Mouse (Mus musculus) limb, embryonic 13.5 days (tissue): ENCODE measurements around the gene Gm20821. TPM values are rescaled to one million over a fixed set of nuclear protein-coding genes. Genes with fewer than 3 reads are reported as not detected.
"Not testable (repeated sequence)": the region's sequence is repeated elsewhere in the genome, so short reads cannot be mapped to it uniquely, and the experiment has no call there.

Experiments used
- ATAC-seq: fragments of 200-750 bp; cut with Nextera tagmentation; 2 replicates; pipeline ENCODE4 v1.8.0; 2017; ENCODE audit warnings: low read depth, moderate number of reproducible peaks, moderate TSS enrichment; ENCODE audit not compliant: low FRiP score
- H3K27ac ChIP-seq: fragments of 300-500 bp; sonication (generic); 2 replicates; pipeline ENCODE4 v1.5.1; 2015; ENCODE audit warnings: inconsistent platforms, mild to moderate bottlenecking, moderate library complexity
- H3K27me3 ChIP-seq: fragments of 300-500 bp; sonication (generic); 2 replicates; pipeline ENCODE4 v1.6.1; 2015; ENCODE audit warnings: mild to moderate bottlenecking, inconsistent platforms
- H3K36me3 ChIP-seq: fragments of 300-500 bp; sonication (generic); 2 replicates; pipeline ENCODE4 v1.6.1; 2015; ENCODE audit warnings: inconsistent platforms, mild to moderate bottlenecking, moderate library complexity
- H3K4me1 ChIP-seq: fragments of 300-500 bp; sonication (generic); 2 replicates; pipeline ENCODE4 v1.6.1; 2015; ENCODE audit warnings: inconsistent platforms
- H3K4me2 ChIP-seq: fragments of 300-500 bp; sonication (generic); replicated peaks from 2 replicates; pipeline ENCODE4 v1.6.1; 2015; ENCODE audit warnings: inconsistent platforms, mild to moderate bottlenecking, moderate library complexity
- H3K4me3 ChIP-seq: fragments of 300-500 bp; sonication (generic); 2 replicates; pipeline ENCODE4 v1.5.1; 2015; ENCODE audit warnings: moderate library complexity, mild to moderate bottlenecking, inconsistent platforms
- H3K9ac ChIP-seq: fragments of 300-500 bp; sonication (generic); 2 replicates; pipeline ENCODE4 v1.6.1; 2015; ENCODE audit warnings: mild to moderate bottlenecking, inconsistent platforms
- H3K9me3 ChIP-seq: fragments of 300-500 bp; sonication (generic); 2 replicates; pipeline ENCODE4 v1.6.1; 2016; ENCODE audit warnings: inconsistent platforms
- WGBS: fragments of 180-500 bp; shearing (Covaris S2); methylation state at CpG from one replicate; pipeline ENCODE4 v1.1.7; 2015; 5-methylcytosine and 5-hydroxymethylcytosine counted together
- polyA plus RNA-seq: library from polyadenylated mRNA; unstranded; fragments of >200 nt; fragmentation: Nextera tagmentation; extraction: Ambion mirVana; gene quantifications from 2 replicates; pipeline ENCODE4 v1.2.1, GENCODE M21; 2015

Gm20821 gene
- polyA plus RNA-seq = not detected in 2 replicates

- not testable (repeated sequence) for H3K9ac ChIP-seq, ATAC-seq, H3K36me3 ChIP-seq, H3K27ac ChIP-seq, H3K4me2 ChIP-seq, H3K27me3 ChIP-seq, H3K9me3 ChIP-seq, H3K4me1 ChIP-seq, H3K4me3 ChIP-seq
- 50% methylated on average over 2 of the region's 2 CpGs for WGBS
These were observed at the start of gene Gm20821 for GRCm38 (mm10) chrY:9781504-9781903. TSS of gene Gm20821 (plus strand) at chrY:9781804.
